Mouse (Mus musculus) testis, postnatal 14 days (tissue): ENCODE results near the gene Tedc2.

Experiments used
- DNase-seq: peaks from one replicate; pipeline ENCODE4 v3.0.0; 2021; ENCODE audit warnings: low spot score

Tedc2 gene

DNA sequence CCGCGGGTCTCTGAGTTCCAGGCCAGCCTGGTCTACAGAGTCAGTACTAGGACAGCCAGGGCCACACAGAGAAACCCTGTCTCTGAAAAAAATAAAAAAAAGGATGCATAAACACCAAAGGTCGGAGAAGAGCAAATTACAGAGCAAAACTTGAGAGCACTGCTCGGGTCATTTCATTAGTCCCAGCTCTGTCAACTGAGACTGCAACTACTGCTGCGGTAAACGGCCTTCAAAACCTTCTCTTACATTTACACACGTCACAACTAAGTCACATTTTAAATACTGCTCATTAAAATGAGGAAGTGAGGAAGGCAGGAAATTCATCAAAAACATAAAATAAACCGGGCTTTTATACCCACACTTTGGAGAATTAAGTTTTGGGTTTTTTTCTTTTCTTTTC is 27.8 kb downstream of the Tedc2 start:
- no peak for DNase-seq

DNA sequence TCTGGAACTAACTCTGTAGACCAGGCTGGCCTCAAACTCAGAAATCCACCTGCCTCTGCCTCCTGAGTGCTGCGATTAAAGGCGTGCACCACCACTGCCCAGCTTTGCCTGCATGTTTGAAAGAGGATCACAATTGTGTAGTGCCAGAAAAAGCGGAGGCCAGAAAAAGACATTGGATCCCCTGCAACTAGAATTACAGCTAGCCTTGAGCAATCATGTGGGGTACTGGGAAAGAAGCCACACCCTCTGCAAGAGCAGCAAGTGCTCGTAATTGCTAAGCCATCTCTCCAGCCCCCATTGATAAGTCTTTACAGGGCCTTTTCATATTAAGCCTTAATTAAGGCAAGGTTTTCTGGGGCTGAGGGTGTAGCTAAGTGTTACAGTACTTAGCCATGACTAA is 29.2 kb downstream of the Tedc2 start:
- DNase-seq = no peak

DNA sequence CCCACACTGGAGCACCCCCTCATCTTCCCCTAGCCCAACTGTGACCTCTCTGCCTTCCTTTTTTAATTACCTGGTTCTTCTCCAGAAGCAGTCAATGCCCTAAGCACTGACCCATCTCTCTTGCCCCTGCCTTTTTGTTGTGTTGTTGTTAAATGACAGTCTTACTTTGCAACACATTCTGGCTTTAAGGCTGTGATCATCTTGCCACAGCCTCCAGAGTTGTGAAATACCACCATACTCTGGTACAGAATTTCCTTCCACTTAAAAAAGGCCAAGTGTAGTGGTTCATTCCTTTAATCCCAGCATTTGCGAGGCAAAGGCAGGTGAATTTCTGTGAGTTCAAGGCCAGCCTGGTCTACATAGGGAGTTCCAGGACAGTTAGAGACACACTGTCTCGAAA is 29.7 kb downstream of the Tedc2 start:
- no peak for DNase-seq

DNA sequence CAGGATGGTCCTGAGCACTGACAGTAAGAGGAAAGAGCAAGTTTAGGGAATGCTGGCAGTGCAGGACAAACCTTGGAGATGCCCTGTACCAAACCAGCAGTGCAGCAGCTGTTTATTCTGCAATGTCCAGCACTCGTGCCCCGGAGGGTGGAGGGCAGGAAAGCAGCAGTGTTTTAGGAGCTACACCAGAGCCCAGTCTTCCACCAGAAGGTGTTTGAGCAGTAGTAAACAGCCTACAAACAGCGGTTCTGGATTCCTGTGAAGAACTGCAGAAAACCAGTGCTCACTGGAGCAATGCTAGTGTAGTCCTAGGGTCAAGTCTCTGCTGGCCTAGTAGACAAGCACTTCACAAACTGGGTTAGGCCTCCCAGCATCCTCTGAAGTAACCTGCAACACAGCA is 46.4 kb downstream of the Tedc2 start:
- no peak for DNase-seq

DNA sequence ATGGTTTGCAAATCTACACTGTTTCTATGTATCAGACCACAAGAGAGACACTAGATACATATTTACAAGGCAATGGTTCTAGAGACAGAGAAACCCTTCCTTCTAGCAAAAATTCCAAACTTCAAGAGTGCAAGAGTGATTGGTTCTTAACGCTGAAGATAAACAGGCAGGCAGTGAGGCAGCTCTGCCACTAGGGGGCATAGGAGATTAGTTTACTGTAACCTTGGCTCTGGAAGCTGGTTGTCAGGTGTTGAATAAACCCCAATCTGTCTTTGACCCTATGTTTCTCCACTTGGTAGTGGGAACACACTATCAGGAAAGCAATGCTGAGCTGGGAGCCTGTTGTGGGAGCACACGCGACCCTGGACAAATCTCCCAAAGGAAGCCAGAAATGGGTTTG is 47.2 kb downstream of the Tedc2 start:
- DNase-seq = peak; percentile 49

DNA sequence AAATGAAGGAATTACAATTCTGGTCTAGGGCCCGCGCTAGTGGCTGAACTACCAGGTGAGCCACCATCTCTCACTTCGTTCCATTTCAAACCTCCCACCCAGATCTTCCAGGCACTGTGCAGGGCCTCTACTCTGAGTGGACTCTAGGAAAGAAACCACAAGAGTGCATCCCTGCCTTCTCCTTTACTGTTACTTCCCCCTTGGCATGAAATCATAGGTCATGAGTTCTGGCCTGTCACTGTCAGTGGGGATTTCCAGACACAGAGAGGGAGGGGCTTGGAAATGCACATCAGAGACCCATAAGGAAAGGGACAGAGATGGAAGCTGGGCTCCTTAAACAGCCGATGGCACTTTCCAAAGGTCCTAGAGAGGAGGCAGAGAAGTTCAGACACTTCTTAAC is 48.9 kb downstream of the Tedc2 start:
- no peak for DNase-seq

DNA sequence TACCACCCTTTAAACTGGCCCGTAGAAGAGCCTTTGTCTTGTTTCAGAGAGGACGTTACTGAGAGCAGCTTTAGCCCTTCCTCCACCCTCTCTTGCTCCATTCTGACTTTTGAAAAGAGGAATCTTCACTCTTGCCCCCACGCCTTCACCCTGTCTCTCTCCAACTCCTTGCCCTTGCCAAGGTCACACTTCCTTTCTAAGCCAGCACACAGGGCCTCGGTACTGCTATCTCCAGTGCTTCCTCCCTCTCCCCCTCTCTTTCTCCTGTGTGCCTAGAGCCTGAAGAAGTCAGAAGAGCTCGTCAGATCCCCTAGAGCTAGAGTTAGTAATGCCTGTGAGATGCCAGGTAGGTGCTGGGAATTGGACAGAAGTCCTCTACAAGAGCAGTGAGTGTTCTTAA is 49.9 kb downstream of the Tedc2 start:
- DNase-seq = peak; percentile 56

DNA sequence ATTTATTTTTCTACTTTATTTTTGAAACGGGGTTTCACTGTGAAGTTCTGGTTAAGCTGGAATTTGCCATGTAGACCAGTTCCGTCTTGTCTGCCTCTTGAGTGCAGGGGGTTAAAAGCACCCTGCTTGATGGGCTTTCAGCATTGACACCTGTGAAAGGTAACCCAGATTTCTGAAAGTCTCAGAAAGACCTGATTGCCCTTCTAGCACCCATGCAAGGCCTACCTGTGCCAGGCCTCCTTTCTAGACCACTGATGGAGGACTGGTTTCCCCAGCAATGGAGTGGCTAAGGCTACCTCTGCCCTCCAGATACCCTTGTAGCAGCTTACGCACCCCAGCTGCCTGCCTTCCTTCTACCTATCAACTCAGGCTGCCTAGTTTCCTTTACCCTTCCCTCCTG is 50.5 kb downstream of the Tedc2 start:
- no peak for DNase-seq

DNA sequence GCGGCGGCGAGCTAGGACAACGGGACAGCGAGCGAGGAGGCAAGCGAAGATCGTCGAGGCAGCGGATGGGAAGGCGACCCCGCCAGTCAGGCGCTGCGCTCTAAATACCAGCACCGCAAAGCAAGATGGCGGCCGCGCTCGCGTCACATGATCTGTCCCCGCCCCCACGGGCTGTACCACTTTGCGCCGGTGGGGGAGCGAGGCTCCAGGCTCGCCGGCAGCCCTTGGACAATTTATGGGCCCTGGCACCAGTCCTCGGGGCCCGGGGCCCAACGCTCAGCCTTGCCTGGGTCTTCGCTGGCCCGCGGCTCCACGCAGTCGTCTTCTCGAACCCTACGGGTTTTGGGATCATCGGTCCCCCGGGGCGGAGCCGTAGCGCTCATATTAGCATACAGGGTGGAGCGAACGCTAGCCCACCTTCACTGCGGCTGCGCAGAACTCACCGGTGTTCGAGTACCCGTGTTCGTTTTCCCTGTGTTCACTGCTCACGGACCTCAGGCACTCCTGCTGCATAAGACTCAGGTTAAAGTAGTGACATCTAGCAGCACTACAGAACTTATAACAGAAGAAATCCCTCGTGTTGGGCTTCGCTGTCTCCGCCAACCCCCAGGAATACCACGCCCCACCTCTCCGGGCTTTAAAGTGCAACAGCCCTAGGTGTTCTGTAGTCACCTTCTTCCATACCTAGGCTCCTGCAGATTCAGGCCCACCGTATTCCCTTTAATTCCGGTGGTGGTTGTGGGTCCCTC is 51.2 kb downstream of the Tedc2 start, which contains the start of gene Atp6v0c:
Gene Atp6v0c, minus strand, starts transcription at position 386 of the 749 bp plus-strand sequence.
- DNase-seq = peak; percentile 95

DNA sequence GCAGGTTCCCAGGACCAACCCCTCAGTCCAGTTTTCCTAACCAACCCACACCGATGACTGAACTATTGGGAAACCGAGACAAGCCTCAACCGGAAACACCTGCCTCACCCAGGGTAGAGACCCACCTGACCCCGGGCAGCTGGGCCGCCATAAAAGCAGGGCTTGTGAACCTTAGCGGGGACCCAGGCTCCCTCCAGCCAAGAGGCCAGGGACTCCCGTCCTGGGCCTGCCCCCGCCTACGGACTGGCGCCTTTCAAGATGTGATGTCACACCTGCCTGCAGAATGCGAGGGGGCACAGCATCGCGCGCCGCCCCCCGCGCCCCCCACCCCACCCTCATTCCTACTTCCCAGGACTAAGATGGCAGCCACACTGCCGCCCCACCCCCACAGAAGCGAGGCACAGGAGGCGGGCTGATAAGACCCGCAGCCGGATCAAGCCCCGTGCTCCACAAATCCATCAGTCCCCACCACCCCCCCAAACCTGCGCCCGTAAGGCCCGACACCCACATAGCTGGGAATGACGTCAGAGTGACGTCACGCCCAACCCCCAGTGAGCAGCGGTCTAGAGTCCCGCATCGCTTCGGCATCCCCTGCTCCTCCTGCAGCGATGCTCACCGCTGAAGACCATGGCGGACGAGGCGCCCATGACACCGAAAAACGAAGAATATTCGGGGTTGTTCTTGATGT is 51.9 kb downstream of the Tedc2 start:
- DNase-seq = peak; percentile 83

DNA sequence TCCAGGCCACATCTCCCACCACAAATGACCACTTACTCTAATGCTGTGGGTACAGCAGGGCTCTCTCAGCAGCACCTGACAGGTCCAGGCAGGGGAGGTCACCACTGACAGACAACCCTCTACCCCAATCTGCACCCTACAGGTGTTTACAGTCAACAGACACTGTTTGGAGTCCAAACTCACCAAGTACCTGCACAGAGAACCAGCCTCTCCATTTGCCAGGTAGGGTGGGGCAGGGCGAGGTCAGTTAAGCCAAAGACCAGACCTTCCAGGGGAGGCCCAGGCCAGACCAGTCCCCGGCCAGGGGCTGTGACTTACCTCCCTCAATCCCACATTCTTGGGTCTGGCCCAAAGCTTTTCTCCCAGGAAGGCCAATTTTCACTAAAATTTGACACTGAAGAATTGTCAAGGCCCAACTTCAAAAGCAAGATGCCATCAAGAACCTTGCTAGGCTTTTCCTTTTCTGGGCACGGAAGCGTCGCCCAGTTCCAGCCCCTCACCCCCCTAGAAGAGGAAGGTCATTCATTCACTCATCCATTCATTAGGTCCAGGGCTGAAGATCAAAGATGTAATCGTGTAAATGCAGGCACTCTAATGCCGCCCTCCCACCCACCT is 52.7 kb downstream of the Tedc2 start:
- no peak for DNase-seq

DNA sequence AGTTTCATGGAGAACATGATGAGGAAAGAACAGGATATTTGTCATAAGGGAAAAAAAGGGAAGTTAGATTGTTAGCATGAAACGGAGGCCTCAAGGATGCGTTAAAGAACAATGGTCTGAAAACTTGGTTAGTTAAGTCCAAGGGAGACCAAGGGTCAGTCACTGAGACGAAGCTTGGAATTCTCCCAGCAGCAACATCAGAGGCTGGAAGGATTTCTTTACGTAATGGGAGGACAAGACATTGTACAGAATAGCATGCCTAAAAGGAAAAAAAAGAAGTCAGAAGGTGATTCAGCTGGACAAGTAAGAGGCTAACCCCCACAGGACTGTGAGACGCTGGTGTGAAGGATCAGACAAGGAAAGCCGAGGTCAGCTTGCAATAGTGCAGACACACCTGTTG is 53.5 kb downstream of the Tedc2 start:
- DNase-seq = no peak
